Mouse (Mus musculus) spleen, adult 2 months (tissue): ENCODE results near the gene Fance.

Experiments used
- CTCF ChIP-seq: fragments of 200-500 bp; IDR thresholded peaks from 2 replicates; pipeline ENCODE4 v1.5.1; 2011; ENCODE audit warnings: mild to moderate bottlenecking, inconsistent platforms; ENCODE audit not compliant: insufficient read depth, insufficient read length, insufficient replicate concordance; ENCODE audit errors: extremely low read depth
- POLR2A ChIP-seq: fragments of 200-500 bp; IDR thresholded peaks from 2 replicates; pipeline ENCODE4 v1.6.1; 2011; ENCODE audit warnings: low read depth, low read length, inconsistent platforms

GRCm38 (mm10) chr17:28280831-28281377 is 32.4 kb upstream of the Fance start:
- TF ChIP-seq POLR2A (no peak), CTCF (no peak)
